Mouse (Mus musculus) G1E (cell line): ENCODE results near the gene Serf1.

ENCODE experiments used
- CTCF ChIP-seq: IDR thresholded peaks from 2 replicates; pipeline ENCODE4 v1.5.1; 2012; ENCODE audit warnings: low read depth, low read length, inconsistent platforms, mixed read lengths
- GATA1 ChIP-seq: IDR thresholded peaks from 2 replicates; pipeline ENCODE4 v1.6.1; 2012; ENCODE audit warnings: borderline replicate concordance, low read length, inconsistent platforms, mixed read lengths

GRCm38 (mm10) chr13:100098808-100099207, 9.0 kb upstream of the Serf1 start:
- no peak for TF ChIP-seq GATA1
- no peak for TF ChIP-seq CTCF
